Mouse (Mus musculus): ENCODE measurements around the gene Fev. TPM values are rescaled to one million over a fixed set of nuclear protein-coding genes. Genes with fewer than 3 reads are reported as not detected.

The Fev gene
- polyA plus RNA-seq, 1 experiment: 3.4 TPM

- no peak for TF ChIP-seq POLR2A (IDR thresholded peaks at IDR 0.05; ENCODE audit: borderline replicate concordance, extremely low read depth, insufficient read depth, insufficient read length, poor library complexity, severe bottlenecking)
- no peak for TF ChIP-seq CTCF (IDR thresholded peaks at IDR 0.05; ENCODE audit: borderline replicate concordance, extremely low read depth, insufficient read depth, insufficient read length)
- peak; percentile 47 for DNase-seq (ENCODE audit: low read depth)
These were observed 13.0 kb downstream of the Fev start for GRCm38 (mm10) chr1:74872218-74872617.

GRCm38 (mm10) chr1:74861783-74862182 is 23.4 kb downstream of the Fev start:
- DNase-seq (ENCODE audit: low read depth): no peak

GRCm38 (mm10) chr1:74859223-74859984 is 25.8 kb downstream of the Fev start:
- TF ChIP-seq CTCF (IDR thresholded peaks at IDR 0.05; ENCODE audit: borderline replicate concordance, extremely low read depth, insufficient read depth, insufficient read length) (no peak), POLR2A (IDR thresholded peaks at IDR 0.05; ENCODE audit: borderline replicate concordance, extremely low read depth, insufficient read depth, insufficient read length, poor library complexity, severe bottlenecking) (no peak)
- DNase-seq (ENCODE audit: low read depth): peak; percentile 42

More at GRCm38 (mm10) chr1:74861783-74862182, 23.4 kb downstream of the Fev start:
- TF ChIP-seq POLR2A (IDR thresholded peaks at IDR 0.05; ENCODE audit: borderline replicate concordance, extremely low read depth, insufficient read depth, insufficient read length, poor library complexity, severe bottlenecking) (no peak), CTCF (IDR thresholded peaks at IDR 0.05; ENCODE audit: borderline replicate concordance, extremely low read depth, insufficient read depth, insufficient read length) (peak; percentile 24; the same call in 1 of the 2 replicates)

- DNase-seq (ENCODE audit: low read depth): no peak
- TF ChIP-seq POLR2A (IDR thresholded peaks at IDR 0.05; ENCODE audit: borderline replicate concordance, extremely low read depth, insufficient read depth, insufficient read length, poor library complexity, severe bottlenecking): no peak
- TF ChIP-seq CTCF (IDR thresholded peaks at IDR 0.05; ENCODE audit: borderline replicate concordance, extremely low read depth, insufficient read depth, insufficient read length): no peak
These were observed 26.4 kb downstream of the Fev start for GRCm38 (mm10) chr1:74858805-74859204.

GRCm38 (mm10) chr1:74858171-74858719 is 27.0 kb downstream of the Fev start:
- peak; percentile 96 for DNase-seq (ENCODE audit: low read depth)
- TF ChIP-seq POLR2A (IDR thresholded peaks at IDR 0.05; ENCODE audit: borderline replicate concordance, extremely low read depth, insufficient read depth, insufficient read length, poor library complexity, severe bottlenecking) (peak; percentile 9; the same call in 1 of the 2 replicates), CTCF (IDR thresholded peaks at IDR 0.05; ENCODE audit: borderline replicate concordance, extremely low read depth, insufficient read depth, insufficient read length) (no peak)

- DNase-seq (ENCODE audit: low read depth): peak; percentile 25
- no peak for TF ChIP-seq POLR2A (IDR thresholded peaks at IDR 0.05; ENCODE audit: borderline replicate concordance, extremely low read depth, insufficient read depth, insufficient read length, poor library complexity, severe bottlenecking)
- TF ChIP-seq CTCF (IDR thresholded peaks at IDR 0.05; ENCODE audit: borderline replicate concordance, extremely low read depth, insufficient read depth, insufficient read length): no peak
These were observed 27.5 kb downstream of the Fev start for GRCm38 (mm10) chr1:74857677-74858076.

GRCm38 (mm10) chr1:74857201-74857600 is 28.0 kb downstream of the Fev start:
- DNase-seq (ENCODE audit: low read depth): no peak
- TF ChIP-seq CTCF (IDR thresholded peaks at IDR 0.05; ENCODE audit: borderline replicate concordance, extremely low read depth, insufficient read depth, insufficient read length): no peak
- no peak for TF ChIP-seq POLR2A (IDR thresholded peaks at IDR 0.05; ENCODE audit: borderline replicate concordance, extremely low read depth, insufficient read depth, insufficient read length, poor library complexity, severe bottlenecking)

- TF ChIP-seq CTCF (IDR thresholded peaks at IDR 0.05; ENCODE audit: borderline replicate concordance, extremely low read depth, insufficient read depth, insufficient read length) (no peak), POLR2A (IDR thresholded peaks at IDR 0.05; ENCODE audit: borderline replicate concordance, extremely low read depth, insufficient read depth, insufficient read length, poor library complexity, severe bottlenecking) (no peak)
- peak; percentile 22 for DNase-seq (ENCODE audit: low read depth)
These were observed 28.4 kb downstream of the Fev start for GRCm38 (mm10) chr1:74856791-74857190.

GRCm38 (mm10) chr1:74856439-74856720 is 28.8 kb downstream of the Fev start:
- peak; percentile 7 for DNase-seq (ENCODE audit: low read depth)
- TF ChIP-seq CTCF (IDR thresholded peaks at IDR 0.05; ENCODE audit: borderline replicate concordance, extremely low read depth, insufficient read depth, insufficient read length): no peak
- TF ChIP-seq POLR2A (IDR thresholded peaks at IDR 0.05; ENCODE audit: borderline replicate concordance, extremely low read depth, insufficient read depth, insufficient read length, poor library complexity, severe bottlenecking): no peak

- TF ChIP-seq CTCF (IDR thresholded peaks at IDR 0.05; ENCODE audit: borderline replicate concordance, extremely low read depth, insufficient read depth, insufficient read length): no peak
- TF ChIP-seq POLR2A (IDR thresholded peaks at IDR 0.05; ENCODE audit: borderline replicate concordance, extremely low read depth, insufficient read depth, insufficient read length, poor library complexity, severe bottlenecking): no peak
- DNase-seq (ENCODE audit: low read depth): peak; percentile 57
These were observed 29.4 kb downstream of the Fev start for GRCm38 (mm10) chr1:74855651-74856438.

- DNase-seq (ENCODE audit: low read depth): peak; percentile 37
These were observed 30.1 kb downstream of the Fev start for GRCm38 (mm10) chr1:74855156-74855555.

More at GRCm38 (mm10) chr1:74855156-74855555, 30.1 kb downstream of the Fev start:
- TF ChIP-seq POLR2A (IDR thresholded peaks at IDR 0.05; ENCODE audit: borderline replicate concordance, extremely low read depth, insufficient read depth, insufficient read length, poor library complexity, severe bottlenecking) (no peak), CTCF (IDR thresholded peaks at IDR 0.05; ENCODE audit: borderline replicate concordance, extremely low read depth, insufficient read depth, insufficient read length) (no peak)
